Mouse (Mus musculus) CH12.LX (cell line): ENCODE measurements at regions not wholly inside any gene's neighbourhood (a gene's known extent, or its start where the extent isn't known, plus 50 kb on each side); places are given as distances from the start of the nearest gene placed in this dataset.

Source experiments
- DNase-seq: peaks from one replicate; pipeline ENCODE4 v3.0.0-alpha.2; 2013; ENCODE audit errors: extremely low read depth
- H3K27ac ChIP-seq: 2 replicates; pipeline ENCODE4 v1.5.1; 2012; ENCODE audit warnings: low read depth, mild to moderate bottlenecking, control low read depth, moderate library complexity; ENCODE audit not compliant: insufficient read depth
- H3K27me3 ChIP-seq: replicated peaks from 2 replicates; pipeline ENCODE3; 2012; ENCODE audit warnings: inconsistent platforms
- H3K36me3 ChIP-seq, 2 experiments: replicated peaks in 1 of 2; 2 replicates each; pipeline versions ENCODE3 to v1.6.1; 2012; ENCODE audit warnings: inconsistent platforms in 1 of 2, low read length in 1 of 2, mild to moderate bottlenecking in 1 of 2, mixed read lengths in 1 of 2, moderate library complexity in 1 of 2; ENCODE audit not compliant: control insufficient read depth in 1 of 2, insufficient read depth in 1 of 2
- H3K4me1 ChIP-seq, 2 experiments: 2 replicates each; pipeline ENCODE4 v1.6.1; 2012; ENCODE audit warnings: inconsistent platforms in 1 of 2, moderate library complexity in 1 of 2; ENCODE audit not compliant: insufficient read depth in 2 of 2, control insufficient read depth in 1 of 2
- H3K4me2 ChIP-seq: 2 replicates; pipeline ENCODE4 v1.6.1; 2012; ENCODE audit warnings: low read depth, mild to moderate bottlenecking, control low read depth; ENCODE audit not compliant: poor library complexity, insufficient read depth, severe bottlenecking
- H3K4me3 ChIP-seq, 3 experiments: fragments of 150-350 bp in 1 of 3; sonication (generic) in 1 of 3; replicated peaks in 1 of 3; 2 replicates each; pipeline versions ENCODE3 to v1.5.1; 2011 to 2012; ENCODE audit warnings: low read depth in 2 of 3, low read length in 2 of 3, mild to moderate bottlenecking in 2 of 3, moderate library complexity in 2 of 3, control low read depth in 1 of 3, improper control_type of control experiment in 1 of 3, inconsistent platforms in 1 of 3, mixed read lengths in 1 of 3; ENCODE audit not compliant: poor library complexity in 1 of 3
- H3K79me2 ChIP-seq: replicated peaks from 2 replicates; pipeline ENCODE4 v1.6.1; 2012; ENCODE audit warnings: mild to moderate bottlenecking, moderate library complexity; ENCODE audit not compliant: control insufficient read depth, poor library complexity, insufficient read depth, severe bottlenecking; ENCODE audit errors: extremely low read depth
- H3K9ac ChIP-seq: 2 replicates; pipeline ENCODE4 v1.6.1; 2012; ENCODE audit warnings: low read depth, mild to moderate bottlenecking, control low read depth, moderate library complexity; ENCODE audit not compliant: insufficient read depth
- H3K9me3 ChIP-seq: replicated peaks from 2 replicates; pipeline ENCODE3; 2012; ENCODE audit warnings: low read length, inconsistent platforms, mixed read lengths
- CHD2 ChIP-seq: IDR thresholded peaks from 2 replicates; pipeline ENCODE4 v1.6.1; 2011; ENCODE audit warnings: low read length, improper control_type of control experiment
- NRF1 ChIP-seq: IDR thresholded peaks from 2 replicates; pipeline ENCODE4 v1.6.1; 2014; ENCODE audit warnings: low read depth, mild to moderate bottlenecking, inconsistent platforms, low read length, improper control_type of control experiment, moderate library complexity
- POLR2A ChIP-seq: IDR thresholded peaks from 2 replicates; pipeline ENCODE4 v1.6.1; 2011; ENCODE audit warnings: low read depth, mild to moderate bottlenecking, improper control_type of control experiment, low read length
- SIN3A ChIP-seq: IDR thresholded peaks from 2 replicates; pipeline ENCODE4 v1.6.1; 2012; ENCODE audit warnings: low read length, improper control_type of control experiment, inconsistent platforms
- ZC3H11A ChIP-seq: IDR thresholded peaks from 2 replicates; pipeline ENCODE4 v1.6.1; 2012; ENCODE audit warnings: low read depth, mild to moderate bottlenecking, inconsistent platforms, low read length, improper control_type of control experiment
- dilution Hi-C: fragments of 300-500 bp; cut with MboI; formaldehyde crosslinking; loops from 2 replicates; pipeline ENCODE4 v1.14.3; 2020; ENCODE audit warnings: low sequenced_read_pairs; ENCODE audit not compliant: extremely low pct_unique_long_range_greater_than_20kb, extremely low pct_ligation_motif_present
- in situ Hi-C: fragments of 300-500 bp; cut with MboI; formaldehyde crosslinking; loops from 3 replicates; pipeline ENCODE4 v1.14.3; 2019; ENCODE audit warnings: low sequenced_read_pairs, low pct_ligation_motif_present, low pct_unique_long_range_greater_than_20kb, mixed read lengths

GRCm38 (mm10) chrX:143046293-143046692, 53.1 kb upstream of the Rtl9 start:
- H3K36me3 ChIP-seq: no peaks in the 10 kb centered on the region
- H3K27me3 ChIP-seq: no peaks in the 10 kb centered on the region
- no peaks in the 10 kb centered on the region for H3K4me1 ChIP-seq
- H3K9me3 ChIP-seq: no peaks in the 10 kb centered on the region
- no peaks in the 10 kb centered on the region for H3K79me2 ChIP-seq
- no peak overlapping the region for H3K9ac ChIP-seq
- H3K4me3 ChIP-seq: no peak overlapping the region
- dilution Hi-C loops (no loop called here), in situ Hi-C loops (no loop called here)
- DNase-seq: no peak
- no peak overlapping the region for H3K4me2 ChIP-seq
- no peak for TF ChIP-seq SIN3A
- no peak for TF ChIP-seq CHD2
- no peak for TF ChIP-seq POLR2A
- no peak for TF ChIP-seq NRF1
- TF ChIP-seq ZC3H11A: no peak
- no peak overlapping the region for H3K27ac ChIP-seq
